Mouse (Mus musculus) heart, embryonic 10.5 days (tissue): ENCODE results near the gene Gm49721. TPM values are rescaled to one million over a fixed set of nuclear protein-coding genes. Genes with fewer than 3 reads are reported as not detected.
"Not testable (repeated sequence)": the region's sequence is repeated elsewhere in the genome, so short reads cannot be mapped to it uniquely, and the experiment has no call there.

ENCODE experiments used
- DNase-seq: peaks from one replicate; pipeline ENCODE4 v3.0.0-alpha.2; 2017; ENCODE audit warnings: low spot score
- H3K27ac ChIP-seq: fragments of 300-500 bp; sonication (generic); 2 replicates; pipeline ENCODE4 v1.5.1; 2016; ENCODE audit warnings: mild to moderate bottlenecking
- H3K27me3 ChIP-seq: fragments of 300-500 bp; sonication (generic); 2 replicates; pipeline ENCODE4 v1.6.1; 2016; ENCODE audit warnings: mild to moderate bottlenecking; ENCODE audit not compliant: poor library complexity, insufficient read depth, severe bottlenecking
- H3K36me3 ChIP-seq: fragments of 300-500 bp; sonication (generic); 2 replicates; pipeline ENCODE4 v1.6.1; 2016; ENCODE audit warnings: mild to moderate bottlenecking, moderate library complexity
- H3K4me1 ChIP-seq: fragments of 300-500 bp; sonication (generic); 2 replicates; pipeline ENCODE4 v1.6.1; 2016; ENCODE audit warnings: mild to moderate bottlenecking
- H3K4me3 ChIP-seq: fragments of 300-500 bp; sonication (generic); 2 replicates; pipeline ENCODE4 v1.5.1; 2016; ENCODE audit warnings: mild to moderate bottlenecking, moderate library complexity
- H3K9me3 ChIP-seq: fragments of 300-500 bp; sonication (generic); 2 replicates; pipeline ENCODE4 v1.6.1; 2016; ENCODE audit warnings: mild to moderate bottlenecking, moderate library complexity
- WGBS: fragments of 180-500 bp; shearing (Covaris S2); methylation state at CpG from one replicate; pipeline ENCODE4 v1.1.7; 2016; 5-methylcytosine and 5-hydroxymethylcytosine counted together
- polyA plus RNA-seq: library from polyadenylated mRNA; unstranded; fragments of >200 nt; fragmentation: Nextera tagmentation; extraction: Ambion mirVana; gene quantifications from 2 replicates; pipeline ENCODE4 v1.2.1, GENCODE M21; 2016

Gene Gm49721
- polyA plus RNA-seq, 1 experiment from 2014 or later = 0.10 TPM

GRCm38 (mm10) chr17:7069561-7070240 is 91.0 kb downstream of the Gm49721 start:
- not testable (repeated sequence) for H3K9me3 ChIP-seq, DNase-seq, H3K27ac ChIP-seq, H3K27me3 ChIP-seq, H3K4me3 ChIP-seq, H3K36me3 ChIP-seq, H3K4me1 ChIP-seq
- 82% methylated on average over 4 of the region's 7 CpGs for WGBS

GRCm38 (mm10) chr17:7074494-7074893 is 95.8 kb downstream of the Gm49721 start:
- 42% methylated on average over 3 of the region's 3 CpGs for WGBS
- H3K36me3 ChIP-seq, H3K27me3 ChIP-seq, H3K4me3 ChIP-seq, H3K4me1 ChIP-seq, H3K9me3 ChIP-seq, H3K27ac ChIP-seq: not testable (repeated sequence)
- peak; percentile 72 for DNase-seq

- H3K4me1 ChIP-seq, H3K36me3 ChIP-seq, DNase-seq, H3K27ac ChIP-seq, H3K4me3 ChIP-seq, H3K9me3 ChIP-seq, H3K27me3 ChIP-seq: not testable (repeated sequence)
- 82% methylated on average over 5 of the region's 6 CpGs for WGBS
Observed at GRCm38 (mm10) chr17:7075519-7075918, 96.8 kb downstream of the Gm49721 start.

GRCm38 (mm10) chr17:7079558-7079957 is 100.9 kb downstream of the Gm49721 start:
- not testable (repeated sequence) for H3K9me3 ChIP-seq, H3K36me3 ChIP-seq, H3K4me3 ChIP-seq, H3K27ac ChIP-seq, DNase-seq, H3K4me1 ChIP-seq, H3K27me3 ChIP-seq
- WGBS = 0% methylated on average over 1 of the region's 4 CpGs

GRCm38 (mm10) chr17:7084523-7084922 is 105.8 kb downstream of the Gm49721 start:
- H3K4me3 ChIP-seq, H3K36me3 ChIP-seq, H3K27ac ChIP-seq, H3K9me3 ChIP-seq, DNase-seq, H3K27me3 ChIP-seq, H3K4me1 ChIP-seq: not testable (repeated sequence)
- no CpG with 5 or more reads among the region's 5 CpGs for WGBS

- not testable (repeated sequence) for H3K27ac ChIP-seq, H3K4me1 ChIP-seq, H3K4me3 ChIP-seq, H3K27me3 ChIP-seq, H3K9me3 ChIP-seq, DNase-seq, H3K36me3 ChIP-seq
- WGBS = no CpG with 5 or more reads among the region's 12 CpGs
Observed at GRCm38 (mm10) chr17:7085469-7086168, 106.9 kb downstream of the Gm49721 start.

- H3K27ac ChIP-seq, H3K4me1 ChIP-seq, H3K9me3 ChIP-seq, H3K27me3 ChIP-seq, H3K36me3 ChIP-seq, DNase-seq, H3K4me3 ChIP-seq: not testable (repeated sequence)
- WGBS = 85% methylated on average over 6 of the region's 8 CpGs
Observed at GRCm38 (mm10) chr17:7086836-7087235, 108.1 kb downstream of the Gm49721 start.

Other genes with a start within 250 kb of the Gm49721 start
- gene Ezr, start 196.1 kb upstream of the Gm49721 start, polyA plus RNA-seq = 121 and 125 TPM in 2 replicates
- 46.2 and 47.1 TPM in 2 replicates for gene Rsph3b, start 30.2 kb upstream of the Gm49721 start, polyA plus RNA-seq
- gene Tagap1, start 17.7 kb upstream of the Gm49721 start, polyA plus RNA-seq = 31.0 and 41.8 TPM in 2 replicates
- 205 and 238 TPM in 2 replicates for gene Rnaset2b, start 8.3 kb upstream of the Gm49721 start, polyA plus RNA-seq
- not detected in 2 replicates for gene Gm1604a, start 46.7 kb downstream of the Gm49721 start, polyA plus RNA-seq
- 50.1 and 70.3 TPM in 2 replicates for gene Rps6ka2, start 191.2 kb downstream of the Gm49721 start, polyA plus RNA-seq